Mouse (Mus musculus) testis, adult 2 months (tissue): ENCODE measurements around the gene Usp22.

Experiments used
- CTCF ChIP-seq: fragments of 200-500 bp; IDR thresholded peaks from 2 replicates; pipeline ENCODE4 v1.5.1; 2012; ENCODE audit warnings: low read depth, mild to moderate bottlenecking, inconsistent platforms, low read length, moderate library complexity; ENCODE audit not compliant: control insufficient read depth, insufficient read depth, insufficient replicate concordance
- POLR2A ChIP-seq: fragments of 200-500 bp; IDR thresholded peaks from 2 replicates; pipeline ENCODE4 v1.6.1; 2012; ENCODE audit warnings: low read depth, mild to moderate bottlenecking, inconsistent platforms, low read length, moderate library complexity; ENCODE audit not compliant: control insufficient read depth

GRCm38 (mm10) chr11:61208316-61208715 lies 33.5 kb upstream of the Usp22 start:
- TF ChIP-seq CTCF = no peak
- TF ChIP-seq POLR2A = no peak
